Mouse (Mus musculus) left cerebral cortex, postnatal 36 days (tissue): ENCODE measurements around the gene Twnk. TPM values are rescaled to one million over a fixed set of nuclear protein-coding genes. Genes with fewer than 3 reads are reported as not detected.

ENCODE experiments used
- DNase-seq, 2 experiments: peaks; one replicate each; pipeline ENCODE4 v3.0.0; 2021 to 2022; ENCODE audit warnings: low spot score in 2 of 2, mixed read lengths in 1 of 2
- intact Hi-C: fragments of 180-260 bp; cut with DNase I; formaldehyde crosslinking; loops from one replicate; pipeline ENCODE4 v1.15.1; 2025
- total RNA-seq, 2 experiments: library from RNA; stranded (reverse); gene quantifications; 2 replicates each; pipeline ENCODE4 v1.2.3; 2021

Twnk gene
- total RNA-seq, 2 experiments from 2014 or later: 12.3 to 14.0 TPM

DNA sequence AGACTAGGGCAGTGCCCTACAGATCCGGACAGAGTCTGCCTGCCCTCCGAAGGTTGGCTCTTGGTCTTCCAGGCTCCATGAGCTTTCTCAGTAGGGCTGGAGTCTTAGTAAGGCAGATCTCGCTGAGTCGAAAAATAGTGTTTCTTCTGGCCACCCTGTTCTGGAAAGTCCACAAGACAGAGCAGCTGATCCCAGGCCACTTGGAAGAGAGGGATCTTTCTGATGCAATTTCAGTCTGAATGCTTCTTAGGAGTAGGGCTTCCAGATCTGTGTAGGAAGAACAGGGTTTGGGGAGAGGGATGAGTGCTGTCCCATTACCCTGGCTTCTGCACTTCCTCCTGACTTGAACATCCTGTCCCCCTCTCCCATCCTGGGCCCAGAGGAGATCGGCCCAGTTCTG lies 40.2 kb downstream of the Twnk start, which contains the start of gene Pdzd7:
TSS of gene Pdzd7 (minus strand) at position 67 of the 400 bp plus-strand sequence.
- no peak for DNase-seq
- intact Hi-C loops: no loop called here

- peak; percentile 83 to 85 for DNase-seq
- intact Hi-C loops: no loop called here
Observed at GRCm38 (mm10) chr19:45046523-45047321, 41.3 kb downstream of the Twnk start.

- intact Hi-C loops: no loop called here
Observed at GRCm38 (mm10) chr19:45047417-45047934, 42.0 kb downstream of the Twnk start, which contains the start of gene Sfxn3. Sfxn3 (plus strand) TSS chr19:45047503.

DNA sequence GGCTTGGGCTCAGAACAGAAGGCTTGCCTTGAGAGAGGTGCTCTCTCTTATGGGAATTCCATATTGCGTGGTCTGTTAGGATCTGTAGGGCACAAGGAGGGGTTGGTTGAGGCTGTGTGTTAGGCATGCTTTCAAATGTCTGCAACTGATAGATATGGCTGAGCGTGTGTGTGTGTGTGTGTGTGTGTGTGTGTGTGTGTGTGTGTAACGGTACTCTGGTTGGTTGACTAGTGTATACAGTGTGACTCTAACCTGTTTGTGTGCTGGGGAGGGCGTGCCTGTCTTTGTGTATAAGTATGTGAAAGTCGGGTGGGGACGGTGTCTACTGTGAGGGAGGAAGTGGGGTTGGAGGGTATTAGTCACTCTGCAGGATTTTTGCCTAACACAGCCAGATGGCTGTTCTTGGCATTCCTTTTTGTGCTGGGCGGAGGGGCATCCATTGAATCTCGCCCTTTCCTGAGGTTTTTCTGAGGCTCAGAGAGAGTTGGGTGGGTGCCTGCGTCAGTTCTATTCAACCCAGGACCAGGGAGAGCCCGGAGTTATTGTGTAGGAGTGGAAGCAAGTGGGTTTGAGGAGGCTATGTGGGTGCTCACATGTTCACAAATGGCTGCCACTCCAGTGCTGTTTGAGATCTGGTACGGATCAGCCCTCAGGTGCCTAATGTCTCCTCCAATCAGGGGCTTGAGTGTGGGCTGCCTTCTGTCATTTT lies 42.6 kb downstream of the Twnk start:
- intact Hi-C loops: no loop called here
- peak; percentile 88 to 91 for DNase-seq

More at GRCm38 (mm10) chr19:45047417-45047934, 42.0 kb downstream of the Twnk start, which contains the start of gene Sfxn3:
- DNase-seq: peak; percentile 93

DNA sequence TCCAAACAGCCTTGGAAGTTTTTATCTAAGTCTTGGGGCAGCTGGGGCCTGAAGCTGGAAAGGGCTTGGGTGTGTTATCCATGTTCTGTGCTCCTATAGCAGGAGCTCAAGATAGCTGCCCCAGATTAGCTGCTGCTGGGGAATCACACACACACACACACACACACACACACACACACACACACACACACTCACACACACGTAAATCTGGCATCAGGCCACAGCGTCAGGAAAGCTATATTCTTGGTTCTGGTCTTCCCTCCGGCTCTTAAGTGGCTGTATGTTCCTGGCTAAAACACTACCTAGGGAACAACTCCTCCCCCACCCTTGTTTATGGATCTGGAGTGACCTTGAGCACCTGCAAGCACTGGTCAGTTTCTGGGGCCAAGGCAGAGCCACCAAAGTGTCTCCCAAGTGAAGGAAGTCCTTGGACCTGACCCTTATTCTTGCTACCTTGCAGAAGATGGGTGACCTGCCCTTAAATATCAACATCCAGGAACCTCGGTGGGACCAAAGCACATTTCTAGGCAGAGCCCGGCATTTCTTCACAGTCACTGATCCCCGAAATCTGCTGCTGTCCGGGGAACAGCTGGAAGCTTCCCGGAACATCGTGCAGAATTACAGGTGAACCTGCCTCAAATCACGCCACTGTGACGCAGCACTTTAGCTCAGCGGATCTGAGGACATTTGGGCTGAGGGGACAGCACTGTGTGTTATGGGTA lies 43.3 kb downstream of the Twnk start:
- intact Hi-C loops: no loop called here
- peak in 1 of 2 experiments; percentile 38 for DNase-seq

DNA sequence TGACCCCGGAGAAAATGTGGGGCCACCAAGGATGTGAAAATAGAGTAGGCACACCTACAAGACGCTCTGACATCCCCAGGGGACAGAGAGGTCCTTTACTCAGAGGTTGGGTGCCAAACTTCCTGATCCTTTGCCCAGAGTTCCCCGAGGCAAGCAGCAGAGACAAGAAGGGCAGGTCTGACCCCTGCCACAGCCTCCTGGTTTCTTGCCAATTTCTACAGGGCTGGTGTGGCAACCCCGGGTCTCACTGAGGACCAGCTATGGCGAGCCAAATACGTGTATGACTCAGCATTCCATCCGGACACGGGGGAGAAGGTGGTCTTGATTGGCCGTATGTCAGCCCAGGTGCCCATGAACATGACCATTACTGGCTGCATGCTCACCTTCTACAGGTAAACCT lies 44.1 kb downstream of the Twnk start:
- intact Hi-C loops: no loop called here

DNA sequence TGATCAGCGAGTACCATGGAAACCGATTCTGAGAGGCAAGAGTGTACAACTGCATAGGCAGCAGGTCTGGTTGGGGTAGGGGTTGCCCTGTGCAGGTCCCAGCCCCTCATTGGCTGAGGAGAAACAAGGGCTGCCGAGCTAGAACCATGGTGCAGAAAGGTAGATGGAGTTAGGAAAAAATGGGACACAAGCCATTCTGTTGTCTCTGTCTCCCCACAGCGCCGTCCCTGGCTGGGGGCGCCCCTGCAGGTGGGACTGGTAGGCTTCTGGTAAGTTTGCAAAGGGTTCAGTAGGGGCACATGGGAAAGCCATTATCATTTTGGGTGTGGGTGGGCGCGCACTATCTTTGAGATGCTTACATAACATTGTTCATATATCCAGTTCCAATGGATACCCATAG lies 48.0 kb downstream of the Twnk start:
- no peak for DNase-seq
- intact Hi-C loops: no loop called here

More for the DNA sequence above, 44.1 kb downstream of the Twnk start:
- DNase-seq: no peak

DNA sequence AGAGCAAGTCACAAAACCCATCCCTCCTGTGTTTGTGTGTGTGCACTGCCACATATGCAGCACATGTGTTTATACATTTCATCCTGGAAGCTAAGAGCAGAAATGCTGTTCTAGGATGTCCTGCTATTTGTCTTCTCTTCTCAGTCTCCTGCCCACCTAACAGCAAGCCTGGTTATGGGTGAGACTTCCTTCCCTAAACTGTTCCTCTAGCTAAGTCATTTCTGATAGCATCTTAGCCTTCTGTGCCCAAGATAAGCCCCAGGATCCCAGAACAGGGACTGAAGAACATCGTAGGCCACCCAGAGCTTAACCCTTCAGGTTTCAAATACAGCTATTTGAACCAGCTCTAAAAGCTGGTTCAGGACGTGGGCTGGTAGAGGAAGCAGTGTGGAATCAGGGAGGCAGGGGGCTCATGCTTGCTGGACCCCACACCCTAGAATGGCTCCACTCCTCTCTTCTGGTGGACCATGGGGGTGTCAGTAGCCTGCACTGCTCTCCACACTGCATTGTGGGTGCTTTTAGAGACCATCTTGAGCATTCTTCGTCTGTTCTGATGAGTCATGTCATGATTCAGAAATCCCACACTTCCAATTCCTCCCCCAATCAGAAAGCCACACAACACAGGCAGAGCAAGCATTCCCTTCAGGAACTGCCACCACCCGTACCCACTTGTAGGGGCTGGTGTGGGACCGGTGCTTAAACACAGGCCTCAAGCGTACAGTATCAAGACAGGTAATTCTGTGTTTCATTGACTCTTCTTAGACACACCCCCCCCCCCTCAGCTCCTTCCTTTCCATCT lies 49.6 kb downstream of the Twnk start:
- intact Hi-C loops: no loop called here
- peak; percentile 46 to 49 for DNase-seq

- intact Hi-C loops: no loop called here
- DNase-seq: no peak
Observed at GRCm38 (mm10) chr19:45056364-45056763, 50.9 kb downstream of the Twnk start.

DNA sequence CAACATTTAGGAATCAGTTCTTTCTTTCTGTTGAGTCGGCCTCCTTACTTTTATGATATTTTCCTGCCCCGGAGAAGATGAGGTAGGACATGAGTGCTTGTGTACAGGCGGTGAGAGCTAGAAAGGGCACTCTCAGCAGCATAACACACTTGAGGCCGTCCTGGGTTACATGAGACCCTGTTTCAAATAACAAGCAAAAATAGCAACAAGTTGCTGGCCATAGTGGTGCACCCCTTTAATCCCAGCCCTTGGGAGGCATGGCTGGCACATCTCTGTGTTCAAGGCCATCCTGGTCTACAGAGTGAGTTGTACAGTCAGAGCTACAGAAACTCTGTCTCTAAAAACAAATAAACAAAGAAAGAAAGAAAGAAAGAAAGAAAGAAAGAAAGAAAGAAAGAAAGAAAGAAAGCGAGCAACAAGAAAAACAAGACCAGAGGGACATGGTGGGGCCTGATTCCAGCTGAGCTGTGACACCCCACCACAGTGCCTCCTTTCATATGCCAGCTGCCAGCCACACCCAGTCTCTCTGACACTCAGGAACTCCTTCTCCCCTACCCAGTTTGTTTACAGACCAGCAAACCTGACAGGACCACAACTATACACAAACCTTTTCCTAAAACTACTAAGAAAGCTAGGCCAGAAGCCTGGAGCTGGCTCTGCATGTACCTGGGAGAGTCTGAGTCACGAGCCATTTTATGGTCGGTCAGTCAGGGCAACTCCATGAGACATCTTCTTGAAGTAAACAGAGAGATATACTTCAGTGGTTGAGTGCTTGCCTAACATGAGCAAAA lies 51.6 kb downstream of the Twnk start:
- DNase-seq: no peak
- intact Hi-C loops: no loop called here

DNA sequence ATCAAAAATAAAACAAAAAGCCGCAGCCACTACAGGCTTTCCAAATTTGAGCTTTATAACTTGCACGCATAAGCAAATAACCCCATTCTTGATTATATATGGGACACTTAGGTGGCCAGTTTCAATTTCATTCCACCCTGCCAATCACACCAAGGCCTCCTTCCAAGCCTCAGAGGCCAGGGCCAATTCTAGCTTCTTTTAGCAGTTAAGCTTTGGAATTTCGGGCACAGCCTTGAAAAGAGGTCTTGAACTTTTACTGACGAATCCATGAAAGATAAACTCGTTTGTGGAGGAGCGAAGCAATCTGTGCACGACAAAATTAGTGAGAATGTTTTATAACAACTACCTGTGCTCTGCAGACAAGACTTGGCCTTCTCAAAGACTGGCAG lies 52.3 kb downstream of the Twnk start:
- intact Hi-C loops: no loop called here
- DNase-seq: no peak

DNA sequence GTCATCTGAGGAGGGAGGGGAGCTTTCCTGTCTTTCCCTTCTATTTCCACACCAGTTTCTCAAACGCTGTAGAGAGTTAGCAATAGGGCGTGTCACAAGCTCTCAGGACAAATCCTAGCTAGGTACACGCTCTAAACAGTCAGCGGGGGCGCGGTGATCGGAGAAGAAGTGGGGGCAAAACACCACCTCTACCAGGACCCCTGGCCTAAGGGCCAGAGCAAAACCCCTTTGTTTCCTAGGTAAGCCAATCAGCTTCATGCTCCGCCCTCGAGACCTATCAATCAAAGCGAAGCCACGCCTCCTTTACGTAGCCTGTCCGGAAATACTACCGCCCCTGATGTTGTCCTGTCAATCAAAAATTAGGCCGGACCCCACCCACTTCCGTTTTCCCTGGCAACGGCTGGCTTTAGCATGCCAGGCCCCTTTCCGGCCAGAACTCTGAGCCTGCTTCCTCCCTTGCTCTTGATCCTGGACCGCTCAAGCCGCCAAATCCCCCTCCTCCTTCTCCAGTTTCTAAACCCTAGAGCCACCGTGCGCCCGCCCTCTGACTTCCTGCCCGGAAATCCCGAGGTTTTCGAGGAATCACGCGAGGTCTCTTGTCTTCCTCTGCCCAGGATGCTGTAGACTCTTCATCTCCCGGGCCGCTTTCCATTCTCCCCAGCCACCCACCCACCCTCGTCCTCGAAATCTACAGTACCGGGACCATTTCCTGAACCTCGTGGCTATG lies 52.8 kb downstream of the Twnk start:
- peak; percentile 88 to 90 for DNase-seq
- intact Hi-C loops: no loop called here

GRCm38 (mm10) chr19:45058841-45059240 lies 53.4 kb downstream of the Twnk start:
- no peak for DNase-seq
- intact Hi-C loops: no loop called here

Other genes starting within 250 kb of the Twnk start
- gene Pax2, start 249.6 kb upstream of the Twnk start, total RNA-seq: under 1 TPM; 0.16 to 0.32 TPM
- gene Slf2, start 74.5 kb upstream of the Twnk start, total RNA-seq: 10 to 100 TPM; 26.2 to 44.3 TPM
- gene Sema4g, start 16.6 kb upstream of the Twnk start, total RNA-seq: 10 to 100 TPM; 17.7 to 25.8 TPM
- gene Mrpl43, start 779 bp downstream of the Twnk start, total RNA-seq: 10 to 100 TPM; 36.1 to 47.5 TPM
- gene Lzts2, start 8.8 kb downstream of the Twnk start, total RNA-seq: 10 to 100 TPM; 36.2 to 36.3 TPM
- gene Pdzd7, start 40.1 kb downstream of the Twnk start, total RNA-seq: 1 to 10 TPM; 3.3 to 5.8 TPM
- gene Sfxn3, start 41.8 kb downstream of the Twnk start, total RNA-seq: 100 to 1,000 TPM; 118 to 119 TPM
- gene Kazald1, start 69.6 kb downstream of the Twnk start, total RNA-seq: 1 to 10 TPM; 3.4 to 4.1 TPM
- gene Tlx1, start 145.0 kb downstream of the Twnk start, total RNA-seq: not detected
- not detected for gene Lbx1, start 230.1 kb downstream of the Twnk start, total RNA-seq